Mouse (Mus musculus) lung, adult 18-20 months (tissue): Measurements from ENCODE around the gene Btnl4.
"Not testable (repeated sequence)": the region's sequence is repeated elsewhere in the genome, so short reads cannot be mapped to it uniquely, and the experiment has no call there.

Experiments
- DNase-seq, 2 experiments: peaks; one replicate each; pipeline ENCODE4 v3.0.0; 2022; ENCODE audit warnings: mixed read lengths in 2 of 2

The Btnl4 gene

GRCm38 (mm10) chr17:34477238-34478013 lies at the start of gene Btnl4:
Btnl4 (minus strand) TSS chr17:34477318.
- DNase-seq, result not testable (repeated sequence)

GRCm38 (mm10) chr17:34519001-34519400 lies 41.9 kb upstream of the Btnl4 start:
- DNase-seq, result no peak

GRCm38 (mm10) chr17:34518571-34518970 lies 41.5 kb upstream of the Btnl4 start:
- DNase-seq, result not testable (repeated sequence)

- DNase-seq, result no peak
These were observed 40.7 kb upstream of the Btnl4 start for GRCm38 (mm10) chr17:34517795-34518194.

GRCm38 (mm10) chr17:34517252-34517651 lies 40.1 kb upstream of the Btnl4 start, which contains the start of gene Btnl6:
Btnl6 (minus strand) TSS chr17:34517352.
- no peak for DNase-seq

- no peak for DNase-seq
These were observed 39.4 kb upstream of the Btnl4 start for GRCm38 (mm10) chr17:34516514-34516913.

GRCm38 (mm10) chr17:34511723-34512122 lies 34.6 kb upstream of the Btnl4 start:
- peak in 1 of 2 experiments; percentile 6 for DNase-seq

GRCm38 (mm10) chr17:34507591-34507990 lies 30.5 kb upstream of the Btnl4 start:
- DNase-seq, result no peak

- DNase-seq, result not testable (repeated sequence)
These were observed 20.6 kb upstream of the Btnl4 start for GRCm38 (mm10) chr17:34497726-34498125.

GRCm38 (mm10) chr17:34497319-34497718 lies 20.2 kb upstream of the Btnl4 start:
- not testable (repeated sequence) for DNase-seq

- DNase-seq, result no peak
These were observed 19.4 kb upstream of the Btnl4 start for GRCm38 (mm10) chr17:34496539-34496938.

GRCm38 (mm10) chr17:34495156-34495555 lies 18.0 kb upstream of the Btnl4 start:
- DNase-seq, result not testable (repeated sequence)

- DNase-seq, result no peak
These were observed 15.7 kb upstream of the Btnl4 start for GRCm38 (mm10) chr17:34492796-34493195.

GRCm38 (mm10) chr17:34476427-34476826 lies 691 bp downstream of the Btnl4 start:
- DNase-seq, result no peak

- DNase-seq, result no peak
These were observed 2.1 kb downstream of the Btnl4 start for GRCm38 (mm10) chr17:34475060-34475459.

GRCm38 (mm10) chr17:34470491-34470890 lies 6.6 kb downstream of the Btnl4 start:
- no peak for DNase-seq

GRCm38 (mm10) chr17:34465906-34466305 lies 11.2 kb downstream of the Btnl4 start:
- DNase-seq, result not testable (repeated sequence)

- no peak for DNase-seq
These were observed 17.9 kb downstream of the Btnl4 start for GRCm38 (mm10) chr17:34459255-34459654.

- no peak for DNase-seq
These were observed 19.4 kb downstream of the Btnl4 start for GRCm38 (mm10) chr17:34457668-34458067.

- no peak for DNase-seq
These were observed 28.6 kb downstream of the Btnl4 start for GRCm38 (mm10) chr17:34448473-34449041.

GRCm38 (mm10) chr17:34441990-34442389 lies 35.1 kb downstream of the Btnl4 start:
- DNase-seq, result no peak

GRCm38 (mm10) chr17:34439795-34440194 lies 37.3 kb downstream of the Btnl4 start:
- DNase-seq, result no peak

GRCm38 (mm10) chr17:34438588-34438987 lies 38.5 kb downstream of the Btnl4 start:
- no peak for DNase-seq

- DNase-seq, result no peak
These were observed 39.5 kb downstream of the Btnl4 start for GRCm38 (mm10) chr17:34437606-34438005.
